Mouse (Mus musculus) bone marrow, adult 2 months (tissue): Measurements from ENCODE around the gene Gbe1.

Source experiments
- CTCF ChIP-seq: fragments of 200-500 bp; IDR thresholded peaks from 2 replicates; pipeline ENCODE4 v1.5.1; 2011; ENCODE audit warnings: low read length, control low read depth; ENCODE audit not compliant: control insufficient read depth, insufficient read depth
- POLR2A ChIP-seq: fragments of 200-500 bp; IDR thresholded peaks from 2 replicates; pipeline ENCODE4 v1.6.1; 2011; ENCODE audit warnings: low read depth, mild to moderate bottlenecking, control low read depth, low read length, borderline replicate concordance; ENCODE audit not compliant: control insufficient read depth

GRCm38 (mm10) chr16:70561635-70562348 is 248.0 kb downstream of the Gbe1 start:
- TF ChIP-seq POLR2A (no peak), CTCF (no peak)
